Mouse (Mus musculus) adipose tissue, adult 10 weeks (tissue): ENCODE data around the gene Ttc41. TPM values are rescaled to one million over a fixed set of nuclear protein-coding genes. Genes with fewer than 3 reads are reported as not detected.

Source experiments
- polyA plus RNA-seq: library from polyadenylated mRNA; stranded (reverse); fragments of 350-450 nt; fragmentation: Illumina TruSeq; extraction: RNeasy Lipid Tissue Mini Kit (QIAGEN cat#74804); gene quantifications from one replicate; pipeline ENCODE4 v1.2.3, GENCODE M21; 2014; ENCODE audit warnings: low read depth, low replicate concordance

Ttc41 gene
- 4.9 TPM for polyA plus RNA-seq

GRCm38 (mm10) chr10:86705318-86705921 is at the start of gene Ttc41, which contains the start of gene Hsp90b1:
Gene Ttc41, plus strand, starts transcription at chr10:86705811.
Gene Hsp90b1, minus strand, starts transcription at chr10:86705509.

GRCm38 (mm10) chr10:86763672-86764071 is 58.1 kb downstream of the Ttc41 start, which contains the start of gene Gm49358:
Gene Gm49358, plus strand, starts transcription at chr10:86763972.

GRCm38 (mm10) chr10:86778398-86779116 is 72.9 kb downstream of the Ttc41 start, which contains the start of gene Nt5dc3:
Gene Nt5dc3, plus strand, starts transcription at chr10:86779005.

Other genes with a start within 250 kb of the Ttc41 start
- gene Syn3, start 206.9 kb upstream of the Ttc41 start, polyA plus RNA-seq = 1.6 TPM
- 785 TPM for gene Hsp90b1, start 302 bp upstream of the Ttc41 start, polyA plus RNA-seq
- gene Gm49358, start 58.2 kb downstream of the Ttc41 start, polyA plus RNA-seq = not detected
- 16.7 TPM for gene Nt5dc3, start 73.2 kb downstream of the Ttc41 start, polyA plus RNA-seq